Mouse (Mus musculus) limb, embryonic 13.5 days (tissue): ENCODE measurements around the gene Zfp747. TPM values are rescaled to one million over a fixed set of nuclear protein-coding genes. Genes with fewer than 3 reads are reported as not detected.
"Not testable (repeated sequence)": the region's sequence is repeated elsewhere in the genome, so short reads cannot be mapped to it uniquely, and the experiment has no call there.

ENCODE experiments used
- ATAC-seq: fragments of 200-750 bp; cut with Nextera tagmentation; 2 replicates; pipeline ENCODE4 v1.8.0; 2017; ENCODE audit warnings: low read depth, moderate number of reproducible peaks, moderate TSS enrichment; ENCODE audit not compliant: low FRiP score
- H3K27ac ChIP-seq: fragments of 300-500 bp; sonication (generic); 2 replicates; pipeline ENCODE4 v1.5.1; 2015; ENCODE audit warnings: inconsistent platforms, mild to moderate bottlenecking, moderate library complexity
- H3K27me3 ChIP-seq: fragments of 300-500 bp; sonication (generic); 2 replicates; pipeline ENCODE4 v1.6.1; 2015; ENCODE audit warnings: mild to moderate bottlenecking, inconsistent platforms
- H3K36me3 ChIP-seq: fragments of 300-500 bp; sonication (generic); 2 replicates; pipeline ENCODE4 v1.6.1; 2015; ENCODE audit warnings: inconsistent platforms, mild to moderate bottlenecking, moderate library complexity
- H3K4me1 ChIP-seq: fragments of 300-500 bp; sonication (generic); 2 replicates; pipeline ENCODE4 v1.6.1; 2015; ENCODE audit warnings: inconsistent platforms
- H3K4me2 ChIP-seq: fragments of 300-500 bp; sonication (generic); replicated peaks from 2 replicates; pipeline ENCODE4 v1.6.1; 2015; ENCODE audit warnings: inconsistent platforms, mild to moderate bottlenecking, moderate library complexity
- H3K4me3 ChIP-seq: fragments of 300-500 bp; sonication (generic); 2 replicates; pipeline ENCODE4 v1.5.1; 2015; ENCODE audit warnings: moderate library complexity, mild to moderate bottlenecking, inconsistent platforms
- H3K9ac ChIP-seq: fragments of 300-500 bp; sonication (generic); 2 replicates; pipeline ENCODE4 v1.6.1; 2015; ENCODE audit warnings: mild to moderate bottlenecking, inconsistent platforms
- H3K9me3 ChIP-seq: fragments of 300-500 bp; sonication (generic); 2 replicates; pipeline ENCODE4 v1.6.1; 2016; ENCODE audit warnings: inconsistent platforms
- WGBS: fragments of 180-500 bp; shearing (Covaris S2); methylation state at CpG from one replicate; pipeline ENCODE4 v1.1.7; 2015; 5-methylcytosine and 5-hydroxymethylcytosine counted together
- polyA plus RNA-seq: library from polyadenylated mRNA; unstranded; fragments of >200 nt; fragmentation: Nextera tagmentation; extraction: Ambion mirVana; gene quantifications from 2 replicates; pipeline ENCODE4 v1.2.1, GENCODE M21; 2015

The Zfp747 gene
- polyA plus RNA-seq, 1 experiment from 2014 or later, result 8.7 TPM

DNA sequence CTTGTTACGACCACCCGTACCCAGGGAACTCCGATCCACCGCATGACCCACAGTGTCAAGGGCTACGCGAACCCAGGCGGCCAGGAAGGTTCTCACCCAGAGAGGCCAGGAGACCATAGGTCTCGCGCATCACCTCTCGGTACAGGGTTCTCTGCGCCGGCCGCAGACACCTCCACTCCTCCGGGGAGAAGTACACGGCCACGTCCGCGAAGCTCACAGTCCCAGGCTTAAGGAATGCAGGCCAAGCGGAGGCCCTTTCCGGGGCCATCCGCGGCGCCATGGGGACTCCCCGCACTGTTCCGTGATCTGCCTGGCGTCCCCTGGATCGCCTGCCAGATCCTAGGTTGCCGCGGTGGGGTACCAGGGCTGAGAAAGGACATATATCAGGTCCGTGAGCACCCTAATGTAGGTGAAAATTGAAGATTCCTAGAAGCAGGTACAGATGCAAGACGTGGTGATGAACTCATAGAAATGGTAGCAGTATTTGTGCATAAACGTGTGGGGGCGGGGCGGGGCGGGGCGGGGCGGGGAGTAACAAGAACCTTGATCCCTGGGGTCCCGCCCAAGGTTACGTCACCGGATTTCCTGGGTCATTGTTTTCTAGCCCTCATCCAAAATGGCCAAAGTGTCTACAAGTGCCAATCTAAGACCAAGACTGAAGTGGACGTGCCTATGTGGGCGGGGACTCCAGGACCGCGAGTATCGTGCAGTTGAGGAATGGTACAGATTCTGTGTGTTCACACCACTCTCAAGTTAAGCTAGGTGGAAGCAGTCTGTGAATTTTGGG, 17.5 kb upstream of the Zfp747 start, which contains the start of gene E430018J23Rik:
Gene E430018J23Rik, minus strand, starts transcription at position 473 of the 787 bp plus-strand sequence.
- H3K9me3 ChIP-seq, result no peaks in the 10 kb centered on the region
- under 1% methylated on average over 45 of the region's 45 CpGs for WGBS
- H3K4me2 ChIP-seq, result peak within 1 kb of the TSS; percentile 80
- 0 out of 2 replicates have a peak, but pooled peaks cover 3% of the 10 kb centered on the region for H3K27me3 ChIP-seq
- ATAC-seq, result peak; percentile 93
- H3K4me1 ChIP-seq, result peaks cover 16% of the 10 kb centered on the region
- peak within 1 kb of the TSS; percentile 86 for H3K9ac ChIP-seq
- peak within 1 kb of the TSS; percentile 69 for H3K4me3 ChIP-seq
- peak within 1 kb of the TSS; percentile 87 for H3K27ac ChIP-seq
- H3K36me3 ChIP-seq, result peaks cover 16% of the 10 kb centered on the region

DNA sequence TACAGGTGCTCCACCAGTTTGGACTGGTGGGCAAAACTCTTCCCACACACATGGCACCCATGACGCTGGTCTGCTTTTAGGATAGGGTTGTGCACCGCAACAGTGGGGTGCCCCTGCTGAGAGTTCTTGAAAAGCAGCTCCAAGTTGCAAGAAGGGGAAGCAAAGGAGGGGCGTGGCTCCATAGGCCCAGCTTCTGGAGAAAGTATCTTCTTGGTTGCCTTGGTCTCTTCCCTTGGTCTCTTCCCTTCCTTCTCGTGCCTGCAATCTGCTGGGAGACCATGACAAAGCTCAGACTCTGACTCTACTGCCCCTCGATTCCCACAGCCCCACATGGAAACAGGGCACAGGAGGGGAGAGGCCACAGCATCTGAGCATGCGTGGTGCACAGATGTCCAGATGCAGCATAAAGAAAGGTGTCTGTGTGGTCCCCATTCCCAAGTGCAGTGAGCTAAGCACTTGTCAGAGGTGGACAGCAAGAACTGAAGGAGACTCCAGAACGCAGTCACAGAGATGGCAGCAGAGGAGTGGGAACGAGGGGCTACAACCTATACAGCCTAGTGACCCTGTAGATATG, 16.5 kb upstream of the Zfp747 start:
- H3K27me3 ChIP-seq, result 0 out of 2 replicates have a peak, but pooled peaks cover 3% of the 10 kb centered on the region
- no peaks in the 10 kb centered on the region for H3K9me3 ChIP-seq
- H3K4me1 ChIP-seq, result peaks cover 16% of the 10 kb centered on the region
- H3K27ac ChIP-seq, result no peak overlapping the region
- peak overlapping the region; percentile 69 for H3K4me3 ChIP-seq
- peaks cover 16% of the 10 kb centered on the region for H3K36me3 ChIP-seq
- peak overlapping the region; percentile 80 for H3K4me2 ChIP-seq
- 80% methylated on average over 8 of the region's 8 CpGs for WGBS
- peak overlapping the region; percentile 86 for H3K9ac ChIP-seq
- no peak for ATAC-seq

DNA sequence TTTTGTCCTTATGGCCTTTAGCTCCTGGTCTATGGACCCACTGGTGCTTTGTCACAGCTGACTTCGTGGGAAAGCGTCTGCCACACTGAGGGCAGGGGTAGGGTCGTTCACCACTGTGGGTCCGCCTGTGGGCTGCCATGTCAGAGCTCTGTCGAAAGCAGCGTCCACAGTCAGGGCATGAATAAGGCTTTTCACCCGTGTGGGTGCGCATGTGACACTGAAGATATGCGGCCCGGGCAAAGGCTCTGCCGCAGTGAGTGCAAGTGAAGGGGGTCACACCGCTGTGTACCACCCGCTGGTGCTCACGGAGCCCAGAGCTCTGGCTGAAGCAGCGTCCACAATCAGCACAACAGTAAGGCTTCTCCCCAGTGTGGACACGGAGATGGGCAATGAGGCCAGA, 15.7 kb upstream of the Zfp747 start:
- H3K4me2 ChIP-seq, result no peak overlapping the region
- 98% methylated on average over 16 of the region's 16 CpGs for WGBS
- H3K36me3 ChIP-seq, result peaks cover 16% of the 10 kb centered on the region
- no peaks in the 10 kb centered on the region for H3K27me3 ChIP-seq
- H3K27ac ChIP-seq, result no peak overlapping the region
- no peak for ATAC-seq
- peaks cover 16% of the 10 kb centered on the region for H3K4me1 ChIP-seq
- H3K9ac ChIP-seq, result no peak overlapping the region
- H3K9me3 ChIP-seq, result no peaks in the 10 kb centered on the region
- H3K4me3 ChIP-seq, result no peak overlapping the region

DNA sequence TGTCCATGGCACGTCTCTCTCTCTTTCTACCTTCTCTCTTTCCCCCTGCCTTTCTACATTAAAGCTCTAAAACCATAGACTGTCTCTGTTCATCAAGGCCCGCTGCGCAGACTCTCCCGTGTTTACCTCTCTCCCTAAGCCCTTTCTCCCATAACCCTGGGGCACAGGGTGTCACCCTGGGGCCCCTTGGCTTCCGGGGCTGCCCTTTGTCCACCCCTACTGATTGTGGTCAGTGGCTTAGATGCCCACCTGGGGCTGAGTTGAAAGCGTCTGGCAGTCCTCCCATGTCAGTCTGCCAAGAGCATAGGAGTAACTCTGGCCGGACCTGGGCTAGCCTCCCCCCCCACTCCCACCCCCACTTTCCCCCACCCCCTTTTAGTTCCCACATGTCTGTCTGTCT, 14.5 kb upstream of the Zfp747 start:
- no peak overlapping the region for H3K9ac ChIP-seq
- no peak overlapping the region for H3K4me3 ChIP-seq
- ATAC-seq, result no peak
- peaks cover 20% of the 10 kb centered on the region for H3K36me3 ChIP-seq
- H3K4me1 ChIP-seq, result peaks cover 20% of the 10 kb centered on the region
- H3K27ac ChIP-seq, result no peak overlapping the region
- no peaks in the 10 kb centered on the region for H3K27me3 ChIP-seq
- H3K9me3 ChIP-seq, result peaks cover 3% of the 10 kb centered on the region; the same call in 1 of the 2 replicates
- WGBS, result 77% methylated on average over 7 of the region's 7 CpGs
- H3K4me2 ChIP-seq, result no peak overlapping the region

DNA sequence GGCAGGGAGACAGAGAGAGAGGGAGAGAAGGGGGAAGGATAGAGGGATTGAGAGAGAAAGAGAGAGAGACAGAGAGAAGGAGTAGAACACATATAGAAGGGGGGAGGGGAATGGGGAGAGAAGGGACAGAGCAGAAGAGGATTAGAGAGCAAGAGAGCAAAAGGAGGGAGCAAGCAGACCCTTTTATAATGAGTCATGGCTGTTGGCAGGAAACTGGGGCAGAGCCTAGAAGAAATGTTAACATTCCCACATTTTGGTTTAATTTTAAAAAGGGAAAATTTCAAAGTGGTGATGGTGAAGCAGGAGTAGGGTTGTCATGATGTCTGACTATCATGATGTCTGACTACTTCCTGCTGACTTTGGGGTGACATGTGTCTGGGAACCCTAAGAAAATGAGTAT, 12.4 kb upstream of the Zfp747 start:
- not testable (repeated sequence) for H3K27me3 ChIP-seq, H3K9ac ChIP-seq, ATAC-seq, H3K4me3 ChIP-seq, H3K27ac ChIP-seq, H3K4me2 ChIP-seq
- peaks cover 12% of the 10 kb centered on the region; the same call in 1 of the 2 replicates for H3K9me3 ChIP-seq
- H3K36me3 ChIP-seq, result peaks cover 35% of the 10 kb centered on the region
- H3K4me1 ChIP-seq, result peaks cover 14% of the 10 kb centered on the region

DNA sequence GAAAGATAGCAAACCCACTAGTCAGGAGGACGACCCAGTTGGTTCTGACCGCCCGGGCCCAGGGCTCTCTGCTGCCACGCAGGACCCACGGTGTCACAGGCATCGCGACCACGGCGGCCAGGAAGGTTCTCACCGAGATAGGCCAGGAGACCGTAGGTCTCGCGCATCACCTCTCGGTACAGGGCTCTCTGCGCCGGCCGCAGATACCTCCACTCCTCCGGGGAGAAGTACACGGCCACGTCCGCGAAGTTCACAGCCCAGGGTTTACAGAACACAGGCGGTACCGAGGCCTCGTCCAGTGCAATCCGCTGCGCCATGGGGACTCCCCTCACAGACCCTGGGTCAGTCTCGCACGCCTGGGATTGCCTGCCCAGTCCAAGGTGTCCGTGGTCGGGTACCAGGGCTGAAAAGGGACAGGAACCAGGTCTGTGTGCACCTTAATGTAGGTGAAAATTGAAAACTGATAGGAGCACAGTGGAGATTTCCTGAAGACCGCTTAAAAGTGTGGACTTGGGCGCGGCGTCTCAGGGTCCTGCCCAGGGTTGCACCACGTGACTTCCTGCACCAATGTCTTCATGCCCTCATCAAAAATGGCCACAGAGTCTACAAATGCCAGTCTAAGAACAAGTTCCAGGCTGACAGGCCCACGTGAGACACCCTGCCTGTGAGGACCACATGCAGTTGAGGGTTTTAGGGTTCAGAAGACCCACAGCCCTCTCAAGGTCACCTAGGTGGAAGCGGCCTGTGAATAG, 11.0 kb upstream of the Zfp747 start, which contains the start of gene 9130019O22Rik:
Gene 9130019O22Rik, minus strand, starts transcription at position 526 of the 752 bp plus-strand sequence.
- 13% methylated on average over 38 of the region's 38 CpGs for WGBS
- peak; percentile 93 for ATAC-seq

DNA sequence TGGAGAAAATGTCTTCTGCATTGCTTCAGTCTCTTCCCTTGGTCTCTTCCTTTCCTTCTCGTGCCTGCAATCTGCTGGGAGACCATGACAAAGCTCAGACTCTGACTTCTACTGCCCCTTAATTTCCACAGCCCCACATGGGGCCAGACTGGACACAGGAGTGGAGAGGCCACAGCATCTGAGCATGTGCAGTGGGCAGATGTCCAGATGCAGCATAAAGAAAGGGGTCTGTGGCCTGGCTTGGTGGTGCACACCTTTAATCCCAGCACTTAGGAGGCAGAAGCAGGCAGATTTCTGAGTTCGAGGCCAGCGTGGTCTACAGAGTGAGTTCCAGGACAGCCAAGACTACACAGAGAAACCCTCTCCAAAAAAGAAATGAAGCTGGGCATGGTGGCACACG, 9.7 kb upstream of the Zfp747 start:
- not testable (repeated sequence) for H3K4me2 ChIP-seq, H3K27me3 ChIP-seq, H3K27ac ChIP-seq, H3K4me1 ChIP-seq, H3K9ac ChIP-seq, H3K4me3 ChIP-seq, ATAC-seq
- Histone ChIP-seq H3K9me3 (peaks cover 19% of the 10 kb centered on the region; the same call in 1 of the 2 replicates), H3K36me3 (peaks cover 25% of the 10 kb centered on the region)
- WGBS, result 93% methylated on average over 4 of the region's 4 CpGs

More for the DNA sequence above, 11.0 kb upstream of the Zfp747 start, which contains the start of gene 9130019O22Rik:
- H3K4me2 ChIP-seq, result peak within 1 kb of the TSS; percentile 72
- peak within 1 kb of the TSS; percentile 57 for H3K4me3 ChIP-seq
- H3K4me1 ChIP-seq, result 0 out of 2 replicates have a peak, but pooled peaks cover 4% of the 10 kb centered on the region
- peak within 1 kb of the TSS; percentile 80 for H3K9ac ChIP-seq
- H3K9me3 ChIP-seq, result peaks cover 19% of the 10 kb centered on the region; the same call in 1 of the 2 replicates
- peaks cover 37% of the 10 kb centered on the region for H3K36me3 ChIP-seq
- no peaks in the 10 kb centered on the region for H3K27me3 ChIP-seq
- H3K27ac ChIP-seq, result no peak within 1 kb of the TSS

DNA sequence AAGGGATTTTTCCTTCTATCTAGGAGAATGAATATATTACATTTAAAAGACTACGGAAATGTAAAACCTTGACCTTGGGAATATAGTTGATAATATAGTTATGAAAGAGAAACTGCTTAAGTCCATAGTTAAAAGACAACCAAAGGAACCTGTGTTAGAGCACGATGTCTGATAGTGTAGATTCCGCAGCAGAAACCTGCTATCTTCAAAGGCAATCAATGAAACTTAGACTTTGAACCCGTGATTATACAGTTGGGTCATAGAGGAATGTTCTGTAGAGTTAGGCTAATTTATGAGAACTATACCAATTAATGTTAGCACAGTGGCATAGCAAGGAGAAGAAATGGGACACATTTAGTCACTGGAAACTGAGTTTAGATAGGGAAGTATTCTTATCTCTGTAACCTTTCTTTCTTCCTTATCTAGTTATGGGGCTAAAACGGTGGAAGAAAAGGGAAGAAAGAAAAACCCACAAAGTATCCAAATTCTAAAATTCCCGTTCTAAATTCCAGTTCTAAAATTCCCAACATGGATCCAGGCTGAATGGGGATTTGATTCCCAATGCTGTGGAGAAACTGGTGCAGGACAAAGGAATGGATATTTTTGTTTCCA, 2.6 kb upstream of the Zfp747 start:
- H3K4me1 ChIP-seq, result peaks cover 4% of the 10 kb centered on the region; the same call in 1 of the 2 replicates
- H3K36me3 ChIP-seq, result peaks cover 14% of the 10 kb centered on the region
- no peak for ATAC-seq
- no peak overlapping the region for H3K27ac ChIP-seq
- H3K9me3 ChIP-seq, result 0 out of 2 replicates have a peak, but pooled peaks cover 7% of the 10 kb centered on the region
- 74% methylated on average over 6 of the region's 6 CpGs for WGBS
- H3K4me2 ChIP-seq, result no peak overlapping the region
- no peak overlapping the region for H3K9ac ChIP-seq
- H3K4me3 ChIP-seq, result no peak overlapping the region
- H3K27me3 ChIP-seq, result no peaks in the 10 kb centered on the region

DNA sequence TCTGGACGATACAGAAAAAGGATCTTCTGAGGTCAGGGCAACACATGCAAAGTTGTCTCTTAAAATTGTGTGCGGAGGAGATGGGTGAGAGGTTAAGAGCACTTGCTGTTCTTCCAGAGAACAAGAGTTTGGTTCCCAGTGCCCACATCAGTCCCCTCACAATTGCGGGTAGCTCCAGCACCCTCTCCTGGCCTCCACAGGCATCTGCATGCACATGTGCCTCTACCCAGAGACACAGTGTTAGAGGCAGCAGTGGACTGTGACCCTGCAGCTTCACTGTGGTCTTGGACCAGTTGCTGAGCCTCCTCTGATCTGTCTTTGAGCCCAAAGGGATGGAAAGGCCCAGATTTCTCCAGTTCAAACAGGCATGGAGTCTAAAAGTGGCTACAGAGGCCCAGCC, 4.0 kb downstream of the Zfp747 start:
- peaks cover 18% of the 10 kb centered on the region for H3K36me3 ChIP-seq
- not testable (repeated sequence) for H3K4me3 ChIP-seq, H3K4me2 ChIP-seq, H3K27ac ChIP-seq, H3K9ac ChIP-seq, ATAC-seq, H3K4me1 ChIP-seq, H3K27me3 ChIP-seq, H3K9me3 ChIP-seq
- 73% methylated on average over 3 of the region's 3 CpGs for WGBS

DNA sequence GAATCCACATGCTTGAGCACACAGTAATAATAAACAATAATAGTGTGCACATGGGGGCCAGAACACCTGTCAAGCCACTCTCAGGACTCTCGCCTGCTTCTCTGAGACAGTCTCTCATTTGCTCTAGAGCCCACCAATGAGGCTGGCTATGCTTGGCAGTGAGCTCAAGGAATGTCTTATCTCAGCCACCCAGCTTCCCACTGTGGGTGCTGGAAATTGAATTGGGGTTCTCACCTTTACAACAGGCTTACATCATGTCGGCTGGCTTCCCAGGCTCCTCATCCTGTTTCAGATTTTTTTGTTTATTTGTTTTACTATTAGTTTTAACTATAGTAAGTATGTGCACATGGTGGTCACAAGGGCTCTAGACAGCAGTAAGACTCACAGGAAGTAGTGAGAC, 4.6 kb downstream of the Zfp747 start:
- ATAC-seq, result no peak
- H3K4me3 ChIP-seq, result no peak overlapping the region
- H3K27me3 ChIP-seq, result no peaks in the 10 kb centered on the region
- H3K4me2 ChIP-seq, result no peak overlapping the region
- H3K9ac ChIP-seq, result no peak overlapping the region
- no peaks in the 10 kb centered on the region for H3K9me3 ChIP-seq
- WGBS, result 81% methylated on average over 2 of the region's 2 CpGs
- H3K4me1 ChIP-seq, result peaks cover 4% of the 10 kb centered on the region; the same call in 1 of the 2 replicates
- no peak overlapping the region for H3K27ac ChIP-seq
- peaks cover 18% of the 10 kb centered on the region for H3K36me3 ChIP-seq

DNA sequence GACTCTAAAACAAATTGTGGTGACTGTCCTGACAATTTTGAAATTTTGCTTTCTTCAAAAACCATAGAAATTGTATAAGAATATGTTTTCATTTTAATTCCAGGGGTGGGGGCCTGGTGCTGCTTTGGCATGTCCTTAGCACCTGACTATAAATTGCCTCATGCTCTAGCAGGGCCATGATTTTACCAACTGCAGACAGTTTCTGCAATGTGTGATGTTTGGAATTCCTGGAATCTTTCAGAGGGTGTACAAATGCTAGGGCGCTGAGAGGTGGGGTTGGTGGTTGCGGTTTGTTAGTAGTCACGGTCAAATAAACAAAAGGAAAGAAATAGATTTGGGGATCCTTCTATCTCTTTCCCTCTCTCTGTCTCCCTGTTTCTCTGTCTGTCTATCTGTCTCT, 9.6 kb downstream of the Zfp747 start:
- Histone ChIP-seq H3K9me3 (no peaks in the 10 kb centered on the region), H3K4me3 (no peak overlapping the region), H3K27me3 (peaks cover 22% of the 10 kb centered on the region), H3K4me2 (no peak overlapping the region), H3K27ac (no peak overlapping the region), H3K9ac (no peak overlapping the region), H3K4me1 (peaks cover 7% of the 10 kb centered on the region), H3K36me3 (no peaks in the 10 kb centered on the region)
- WGBS, result 78% methylated on average over 3 of the region's 3 CpGs
- ATAC-seq, result no peak
